Mouse (Mus musculus) erythroblast, embryonic 14.5 days (primary cell): Measurements from ENCODE around the gene Pgpep1l. TPM values are rescaled to one million over a fixed set of nuclear protein-coding genes. Genes with fewer than 3 reads are reported as not detected.
"Not testable (repeated sequence)": the region's sequence is repeated elsewhere in the genome, so short reads cannot be mapped to it uniquely, and the experiment has no call there.

ENCODE experiments used
- H3K27me3 ChIP-seq: 2 replicates; pipeline ENCODE4 v1.6.1; 2012; ENCODE audit warnings: inconsistent platforms; ENCODE audit not compliant: control insufficient read depth
- H3K36me3 ChIP-seq: 2 replicates; pipeline ENCODE4 v1.6.1; 2012; ENCODE audit warnings: mild to moderate bottlenecking, inconsistent platforms; ENCODE audit not compliant: control insufficient read depth
- H3K4me1 ChIP-seq: 2 replicates; pipeline ENCODE4 v1.6.1; 2012; ENCODE audit warnings: inconsistent platforms; ENCODE audit not compliant: control insufficient read depth
- H3K4me3 ChIP-seq: replicated peaks from 2 replicates; pipeline ENCODE3; 2012; ENCODE audit warnings: moderate library complexity, mild to moderate bottlenecking, inconsistent platforms
- H3K9me3 ChIP-seq: 2 replicates; pipeline ENCODE4 v1.6.1; 2012; ENCODE audit warnings: low read length, inconsistent platforms, mixed read lengths; ENCODE audit not compliant: control insufficient read depth
- GATA1 ChIP-seq: IDR thresholded peaks from 2 replicates; pipeline ENCODE4 v1.6.1; 2012; ENCODE audit warnings: low read length, inconsistent platforms, mixed read lengths
- TAL1 ChIP-seq: IDR thresholded peaks from 3 replicates; pipeline ENCODE4 v1.6.1; 2012; ENCODE audit warnings: low read length, inconsistent platforms, mixed read lengths
- polyA plus RNA-seq: library from polyadenylated mRNA; stranded (reverse); fragments of >175 nt; gene quantifications from 2 replicates; pipeline ENCODE4 v1.2.3, GENCODE M21; 2012

The Pgpep1l gene
- polyA plus RNA-seq, 1 experiment: not detected

GRCm38 (mm10) chr7:68285851-68286298, 21.8 kb upstream of the Pgpep1l start:
- Histone ChIP-seq H3K9me3 (no peaks in the 10 kb centered on the region), H3K36me3 (no peaks in the 10 kb centered on the region), H3K4me3 (no peak overlapping the region), H3K27me3 (no peaks in the 10 kb centered on the region), H3K4me1 (no peaks in the 10 kb centered on the region)
- no peak for TF ChIP-seq TAL1
- TF ChIP-seq GATA1: no peak

GRCm38 (mm10) chr7:68283776-68284175, 19.7 kb upstream of the Pgpep1l start:
- TF ChIP-seq TAL1: no peak
- TF ChIP-seq GATA1: no peak
- Histone ChIP-seq H3K9me3 (no peaks in the 10 kb centered on the region), H3K4me1 (no peaks in the 10 kb centered on the region)

GRCm38 (mm10) chr7:68283133-68283520, 19.1 kb upstream of the Pgpep1l start:
- H3K4me1 ChIP-seq, H3K36me3 ChIP-seq, H3K9me3 ChIP-seq, H3K4me3 ChIP-seq, H3K27me3 ChIP-seq: not testable (repeated sequence)

More at GRCm38 (mm10) chr7:68283776-68284175, 19.7 kb upstream of the Pgpep1l start:
- H3K27me3 ChIP-seq: no peaks in the 10 kb centered on the region
- no peaks in the 10 kb centered on the region for H3K36me3 ChIP-seq
- no peak overlapping the region for H3K4me3 ChIP-seq

GRCm38 (mm10) chr7:68282304-68283132, 18.5 kb upstream of the Pgpep1l start:
- Histone ChIP-seq H3K36me3 (no peaks in the 10 kb centered on the region), H3K9me3 (no peaks in the 10 kb centered on the region), H3K27me3 (no peaks in the 10 kb centered on the region), H3K4me1 (no peaks in the 10 kb centered on the region), H3K4me3 (no peak overlapping the region)
- TF ChIP-seq TAL1 (no peak), GATA1 (no peak)

- H3K9me3 ChIP-seq: no peaks in the 10 kb centered on the region
- H3K4me3 ChIP-seq: no peak overlapping the region
- H3K27me3 ChIP-seq: peaks cover 2% of the 10 kb centered on the region
- TF ChIP-seq TAL1 (no peak), GATA1 (no peak)
- no peaks in the 10 kb centered on the region for H3K36me3 ChIP-seq
- H3K4me1 ChIP-seq: no peaks in the 10 kb centered on the region
Measured at GRCm38 (mm10) chr7:68281341-68281740, 17.3 kb upstream of the Pgpep1l start.

- Histone ChIP-seq H3K9me3 (no peaks in the 10 kb centered on the region), H3K4me3 (no peak overlapping the region), H3K36me3 (no peaks in the 10 kb centered on the region), H3K27me3 (peaks cover 8% of the 10 kb centered on the region), H3K4me1 (peaks cover 4% of the 10 kb centered on the region)
- TF ChIP-seq GATA1 (no peak), TAL1 (no peak)
Measured at GRCm38 (mm10) chr7:68280352-68280869, 16.4 kb upstream of the Pgpep1l start.

GRCm38 (mm10) chr7:68279481-68279880, 15.4 kb upstream of the Pgpep1l start:
- no peaks in the 10 kb centered on the region for H3K9me3 ChIP-seq
- peaks cover 11% of the 10 kb centered on the region for H3K27me3 ChIP-seq
- peaks cover 4% of the 10 kb centered on the region for H3K4me1 ChIP-seq
- TF ChIP-seq TAL1 (no peak), GATA1 (no peak)
- H3K4me3 ChIP-seq: no peak overlapping the region
- H3K36me3 ChIP-seq: no peaks in the 10 kb centered on the region

- Histone ChIP-seq H3K9me3 (no peaks in the 10 kb centered on the region), H3K4me1 (peaks cover 4% of the 10 kb centered on the region), H3K4me3 (no peak overlapping the region), H3K27me3 (peaks cover 11% of the 10 kb centered on the region), H3K36me3 (no peaks in the 10 kb centered on the region)
- TF ChIP-seq GATA1 (no peak), TAL1 (no peak)
Measured at GRCm38 (mm10) chr7:68278908-68279307, 14.9 kb upstream of the Pgpep1l start.

GRCm38 (mm10) chr7:68278385-68278784, 14.4 kb upstream of the Pgpep1l start:
- Histone ChIP-seq H3K36me3 (no peaks in the 10 kb centered on the region), H3K4me3 (no peak overlapping the region), H3K4me1 (peaks cover 4% of the 10 kb centered on the region), H3K27me3 (peaks cover 11% of the 10 kb centered on the region), H3K9me3 (no peaks in the 10 kb centered on the region)
- TF ChIP-seq TAL1 (no peak), GATA1 (no peak)

- Histone ChIP-seq H3K9me3 (no peaks in the 10 kb centered on the region), H3K36me3 (no peaks in the 10 kb centered on the region), H3K4me1 (peaks cover 4% of the 10 kb centered on the region), H3K4me3 (no peak overlapping the region), H3K27me3 (peaks cover 11% of the 10 kb centered on the region)
- TF ChIP-seq TAL1 (no peak), GATA1 (no peak)
Measured at GRCm38 (mm10) chr7:68277897-68278270, 13.9 kb upstream of the Pgpep1l start.
